29 mouse cellular contexts compared by ENCODE assay signal in genomic region chr17:80521521-80522228, GRCm38 (mm10). TPM values are rescaled to one million over a fixed set of nuclear protein-coding genes. Genes with fewer than 3 reads are reported as not detected.
A peak's percentile ranks its signal among the peaks of the same experiment; 100 is the strongest.
DNase-seq lines count a peak whose midpoint lies in the region; ATAC-seq and TF ChIP-seq lines count a peak whose summit lies in the region.
"Had no signal": no experiment of that assay in that cellular context is flagged by ENCODE, and none has a peak within 500 bp of the region (broad histone marks: within the 10 kb centered on the region; RNA-seq: fewer than 3 reads in every experiment).

No protein-coding gene starts in this region.

- H3K4me3 ChIP-seq in forebrain, embryonic 11.5 days (ENCODE audit: low read depth, low read length), result no peak overlapping the region
- no peak overlapping the region for H3K4me3 ChIP-seq in forebrain, embryonic 16.5 days (replicated peaks; ENCODE audit: low read length)
- H3K4me3 ChIP-seq in thymus, adult 2 months (ENCODE audit: control insufficient read depth, insufficient read depth, low read length), result no peak overlapping the region
- H3K4me3 ChIP-seq in heart, embryonic 11.5 days (ENCODE audit: low read depth, low read length), result no peak overlapping the region
- H3K4me3 ChIP-seq: embryonic facial prominence, embryonic 13.5 days; forebrain, embryonic 12.5 days; heart, embryonic 15.5 days; kidney, embryonic 15.5 days; liver, embryonic 12.5 days; midbrain, embryonic 15.5 days; neural tube, embryonic 12.5 days had no signal

- no peaks in the 10 kb centered on the region for H3K4me1 ChIP-seq in forebrain, embryonic 11.5 days (replicated peaks; ENCODE audit: control insufficient read depth, insufficient read depth, low read length)
- H3K4me1 ChIP-seq in forebrain, embryonic 16.5 days (replicated peaks; ENCODE audit: control insufficient read depth, insufficient read depth, low read length), result no peaks in the 10 kb centered on the region
- H3K4me1 ChIP-seq in thymus, adult 2 months (replicated peaks; ENCODE audit: control insufficient read depth, insufficient read depth, low read length), result peaks cover 8% of the 10 kb centered on the region
- no peaks in the 10 kb centered on the region for H3K4me1 ChIP-seq in heart, embryonic 11.5 days (ENCODE audit: control insufficient read depth, insufficient read depth, low read length)
- H3K4me1 ChIP-seq: embryonic facial prominence, embryonic 13.5 days; forebrain, embryonic 12.5 days; heart, embryonic 15.5 days; kidney, embryonic 15.5 days; midbrain, embryonic 15.5 days; neural tube, embryonic 12.5 days had no signal

- no peak for TF ChIP-seq CTCF in thymus, adult 2 months (IDR thresholded peaks at IDR 0.05; ENCODE audit: borderline replicate concordance, control insufficient read depth, extremely low read depth, insufficient read depth, low read length, poor library complexity)

- peak; percentile 71 for ATAC-seq in forebrain, embryonic 11.5 days (replicated peaks; ENCODE audit: low FRiP score)
- no peak for ATAC-seq in forebrain, embryonic 16.5 days
- no peak for ATAC-seq in heart, embryonic 11.5 days (replicated peaks; ENCODE audit: insufficient number of reproducible peaks, low FRiP score, low TSS enrichment)
- ATAC-seq: hindbrain, embryonic 16.5 days; liver, embryonic 12.5 days; lung, postnatal 0 days; midbrain, embryonic 15.5 days had no signal

- H3K27ac ChIP-seq in forebrain, embryonic 11.5 days (ENCODE audit: low read depth, low read length), result no peak overlapping the region
- H3K27ac ChIP-seq in forebrain, embryonic 16.5 days (ENCODE audit: low read length), result no peak overlapping the region
- H3K27ac ChIP-seq in thymus, adult 2 months (ENCODE audit: control insufficient read depth, insufficient read depth, low read length), result peak overlapping the region; percentile 68; the same call in 1 of the 2 replicates
- H3K27ac ChIP-seq in heart, embryonic 11.5 days (ENCODE audit: low read depth, low read length), result no peak overlapping the region
- H3K27ac ChIP-seq: embryonic facial prominence, embryonic 13.5 days; forebrain, embryonic 12.5 days; heart, embryonic 15.5 days; kidney, embryonic 15.5 days; liver, embryonic 12.5 days; midbrain, embryonic 15.5 days; neural tube, embryonic 12.5 days had no signal

- H3K9me3 ChIP-seq in forebrain, embryonic 11.5 days (ENCODE audit: control insufficient read depth, low read length), result no peaks in the 10 kb centered on the region
- H3K9me3 ChIP-seq in forebrain, embryonic 16.5 days (ENCODE audit: control insufficient read depth, low read length), result no peaks in the 10 kb centered on the region
- H3K9me3 ChIP-seq in heart, embryonic 11.5 days (replicated peaks; ENCODE audit: control insufficient read depth, low read length), result no peaks in the 10 kb centered on the region
- H3K9me3 ChIP-seq: embryonic facial prominence, embryonic 13.5 days; forebrain, embryonic 12.5 days; heart, embryonic 15.5 days; kidney, embryonic 15.5 days; liver, embryonic 12.5 days; megakaryocyte, embryonic 14.5 days; midbrain, embryonic 15.5 days; neural tube, embryonic 12.5 days had no signal

- H3K9ac ChIP-seq in forebrain, embryonic 11.5 days (ENCODE audit: low read length), result no peak overlapping the region
- no peak overlapping the region for H3K9ac ChIP-seq in forebrain, embryonic 16.5 days (replicated peaks; ENCODE audit: low read depth, low read length)
- no peak overlapping the region for H3K9ac ChIP-seq in heart, embryonic 11.5 days (ENCODE audit: low read depth, low read length)
- H3K9ac ChIP-seq: embryonic facial prominence, embryonic 13.5 days; forebrain, embryonic 12.5 days; heart, embryonic 15.5 days; kidney, embryonic 15.5 days; liver, embryonic 12.5 days; midbrain, embryonic 15.5 days; neural tube, embryonic 12.5 days had no signal

- 9% methylated on average over 4 of the region's 4 CpGs for WGBS in forebrain, embryonic 11.5 days
- WGBS in forebrain, embryonic 16.5 days, result 8% methylated on average over 4 of the region's 4 CpGs
- WGBS in thymus, adult 2 months, result 33% methylated on average over 4 of the region's 4 CpGs
- 58% methylated on average over 4 of the region's 4 CpGs for WGBS in heart, embryonic 11.5 days (ENCODE audit: insufficient replicate concordance)

- TF ChIP-seq POLR2A in thymus, adult 2 months (IDR thresholded peaks at IDR 0.05; ENCODE audit: control insufficient read depth, extremely low read depth, insufficient read depth, low read length, poor library complexity), result no peak

- peak; percentile 52 for DNase-seq in forebrain, embryonic 11.5 days (ENCODE audit: low spot score)
- DNase-seq in thymus, adult 2 months, result no peak
- no peak for DNase-seq in thymus, postnatal 10 days (ENCODE audit: low spot score in 2 of 2)
- DNase-seq in T-cell, adult 2 months (ENCODE audit: low spot score), result peak; percentile 23
- peak; percentile 61 for DNase-seq in naive thymus-derived CD4-positive, alpha-beta T cell, adult 2 months (ENCODE audit: low read depth)
- DNase-seq in layer of hippocampus, postnatal 10 days (ENCODE audit: low spot score in 2 of 2), result no peak
- DNase-seq: adrenal gland, postnatal 14 days; cerebellum, adult 11 months; cerebellum, adult 9-10 months; cerebellum, postnatal 36 days; embryo, embryonic 11 days; gastrocnemius, postnatal 14 days; kidney, adult 11 months; kidney, postnatal 25 days; lung, adult 18-20 months; lung, postnatal 4 days; right cerebral cortex, postnatal 4 days had no signal

- no peaks in the 10 kb centered on the region for H3K27me3 ChIP-seq in forebrain, embryonic 11.5 days (ENCODE audit: control insufficient read depth, insufficient read depth, low read length)
- no peaks in the 10 kb centered on the region for H3K27me3 ChIP-seq in forebrain, embryonic 16.5 days (replicated peaks; ENCODE audit: control insufficient read depth, insufficient read depth, low read length)
- H3K27me3 ChIP-seq in thymus, adult 2 months (ENCODE audit: control insufficient read depth, insufficient read depth, low read length), result no peaks in the 10 kb centered on the region
- H3K27me3 ChIP-seq in heart, embryonic 11.5 days (ENCODE audit: control insufficient read depth, insufficient read depth, low read length), result no peaks in the 10 kb centered on the region
- H3K27me3 ChIP-seq: embryonic facial prominence, embryonic 13.5 days; forebrain, embryonic 12.5 days; heart, embryonic 15.5 days; kidney, embryonic 15.5 days; megakaryocyte, embryonic 14.5 days; midbrain, embryonic 15.5 days; neural tube, embryonic 12.5 days had no signal

- no peak overlapping the region for H3K4me2 ChIP-seq in forebrain, embryonic 11.5 days (ENCODE audit: low read depth, low read length, severe bottlenecking)
- H3K4me2 ChIP-seq in forebrain, embryonic 16.5 days (ENCODE audit: low read length), result no peak overlapping the region
- H3K4me2 ChIP-seq in heart, embryonic 11.5 days, result no peak overlapping the region
- H3K4me2 ChIP-seq: embryonic facial prominence, embryonic 13.5 days; forebrain, embryonic 12.5 days; heart, embryonic 15.5 days; kidney, embryonic 15.5 days; liver, embryonic 12.5 days; midbrain, embryonic 15.5 days; neural tube, embryonic 12.5 days had no signal

- H3K36me3 ChIP-seq in forebrain, embryonic 11.5 days (ENCODE audit: control insufficient read depth, insufficient read depth, low read length), result no peaks in the 10 kb centered on the region
- no peaks in the 10 kb centered on the region for H3K36me3 ChIP-seq in forebrain, embryonic 16.5 days (ENCODE audit: control insufficient read depth, insufficient read depth)
- H3K36me3 ChIP-seq in thymus, adult 2 months (ENCODE audit: control insufficient read depth, insufficient read depth, low read length), result no peaks in the 10 kb centered on the region
- H3K36me3 ChIP-seq in heart, embryonic 11.5 days (ENCODE audit: control insufficient read depth, insufficient read depth, low read length), result no peaks in the 10 kb centered on the region
- H3K36me3 ChIP-seq: embryonic facial prominence, embryonic 13.5 days; forebrain, embryonic 12.5 days; heart, embryonic 15.5 days; kidney, embryonic 15.5 days; liver, embryonic 12.5 days; midbrain, embryonic 15.5 days; neural tube, embryonic 12.5 days had no signal

RNA-seq across cellular contexts. Expression of gene Sos1, which starts 41.4 kb away (rescaled TPM):
- 8.8 and 11.0 TPM in 2 replicates for polyA plus RNA-seq in forebrain, embryonic 11.5 days (2014; fragmentation: Nextera tagmentation; extraction: Ambion mirVana)
- polyA plus RNA-seq in forebrain, embryonic 16.5 days (2015; fragmentation: Nextera tagmentation; extraction: Ambion mirVana), result 7.6 TPM in 2 replicates
- 4.1 and 5.0 TPM in 2 replicates for polyA plus RNA-seq in thymus, adult 2 months (2012; rRNA removed)
- total RNA-seq in layer of hippocampus, postnatal 10 days (2021), result 10 to 100 TPM; 37.8 to 41.5 TPM
- polyA plus RNA-seq in heart, embryonic 11.5 days (2014; fragmentation: Nextera tagmentation; extraction: Ambion mirVana), result 4.9 and 5.5 TPM in 2 replicates

RNA-seq across cellular contexts. Expression of gene Cdkl4, which starts 55.9 kb away (rescaled TPM):
- 1.5 and 2.1 TPM in 2 replicates for polyA plus RNA-seq in forebrain, embryonic 11.5 days (2014; fragmentation: Nextera tagmentation; extraction: Ambion mirVana)
- 3.1 and 3.9 TPM in 2 replicates for polyA plus RNA-seq in forebrain, embryonic 16.5 days (2015; fragmentation: Nextera tagmentation; extraction: Ambion mirVana)
- 0.05 and 0.24 TPM in 2 replicates for polyA plus RNA-seq in thymus, adult 2 months (2012; rRNA removed)
- 10 to 100 TPM; 14.3 to 14.6 TPM for total RNA-seq in layer of hippocampus, postnatal 10 days (2021)
- polyA plus RNA-seq in heart, embryonic 11.5 days (2014; fragmentation: Nextera tagmentation; extraction: Ambion mirVana), result 0.11 TPM in 1 of 2 replicates, not detected in the other

Comparison
In these comparisons a context has a peak if more than half of its experiments do, and no peak if none do; other contexts are left out.
1. DNase-seq: peak in forebrain, embryonic 11.5 days (single experiment), T-cell, adult 2 months (single experiment) and naive thymus-derived CD4-positive, alpha-beta T cell, adult 2 months (single experiment); none in thymus, adult 2 months (single experiment), thymus, postnatal 10 days (0 of 2) and layer of hippocampus, postnatal 10 days (0 of 2).